Mouse (Mus musculus): ENCODE measurements around the gene Ifnab. TPM values are rescaled to one million over a fixed set of nuclear protein-coding genes. Genes with fewer than 3 reads are reported as not detected.
A peak's percentile ranks its signal among the peaks of the same experiment; 100 is the strongest.

Ifnab gene
- polyA plus RNA-seq (2015; fragmentation: Nextera tagmentation; extraction: Ambion mirVana), result not detected in 2 replicates

GRCm38 (mm10) chr4:88691259-88691658 lies at the start of gene Ifnab:
Gene Ifnab (minus strand): TSS chr4:88691359.
- DNase-seq (ENCODE audit: low spot score), result no peak

- no peak for DNase-seq (ENCODE audit: low spot score)
These were observed 47.9 kb upstream of the Ifnab start for GRCm38 (mm10) chr4:88739036-88739435.

- DNase-seq (ENCODE audit: low spot score), result peak; percentile 75
These were observed 47.3 kb upstream of the Ifnab start for GRCm38 (mm10) chr4:88738480-88738879.

GRCm38 (mm10) chr4:88727324-88727723 lies 36.2 kb upstream of the Ifnab start:
- peak; percentile 58 for DNase-seq (ENCODE audit: low spot score)

- DNase-seq (ENCODE audit: low spot score), result no peak
These were observed 35.6 kb upstream of the Ifnab start for GRCm38 (mm10) chr4:88726727-88727126.

- DNase-seq (ENCODE audit: low spot score), result no peak
These were observed 32.4 kb upstream of the Ifnab start for GRCm38 (mm10) chr4:88723497-88724090.

GRCm38 (mm10) chr4:88721791-88722721 lies 30.9 kb upstream of the Ifnab start, which contains the start of the genes Gm26566 and Klhl9:
Gene Gm26566 (plus strand): TSS chr4:88721805.
Gene Klhl9 (minus strand): TSS chr4:88722465.
- peak; percentile 89 for DNase-seq (ENCODE audit: low spot score)

GRCm38 (mm10) chr4:88718715-88719114 lies 27.6 kb upstream of the Ifnab start:
- no peak for DNase-seq (ENCODE audit: low spot score)

- no peak for DNase-seq (ENCODE audit: low spot score)
These were observed 23.9 kb upstream of the Ifnab start for GRCm38 (mm10) chr4:88715059-88715458.

- DNase-seq (ENCODE audit: low spot score), result no peak
These were observed 23.1 kb upstream of the Ifnab start for GRCm38 (mm10) chr4:88714281-88714680.

- DNase-seq (ENCODE audit: low spot score), result no peak
These were observed 16.1 kb upstream of the Ifnab start for GRCm38 (mm10) chr4:88707128-88707826.

GRCm38 (mm10) chr4:88705924-88706323 lies 14.8 kb upstream of the Ifnab start:
- no peak for DNase-seq (ENCODE audit: low spot score)

- DNase-seq (ENCODE audit: low spot score), result no peak
These were observed 8.1 kb upstream of the Ifnab start for GRCm38 (mm10) chr4:88699301-88699700.

GRCm38 (mm10) chr4:88698781-88699180 lies 7.6 kb upstream of the Ifnab start:
- no peak for DNase-seq (ENCODE audit: low spot score)

GRCm38 (mm10) chr4:88697753-88698152 lies 6.6 kb upstream of the Ifnab start:
- no peak for DNase-seq (ENCODE audit: low spot score)

GRCm38 (mm10) chr4:88697108-88697507 lies 5.9 kb upstream of the Ifnab start:
- DNase-seq (ENCODE audit: low spot score), result no peak

- DNase-seq (ENCODE audit: low spot score), result peak; percentile 76
These were observed 5.2 kb upstream of the Ifnab start for GRCm38 (mm10) chr4:88696237-88696884.

- DNase-seq (ENCODE audit: low spot score), result peak; percentile 24
These were observed 2.2 kb upstream of the Ifnab start for GRCm38 (mm10) chr4:88693392-88693791.

GRCm38 (mm10) chr4:88692537-88692936 lies 1.4 kb upstream of the Ifnab start:
- DNase-seq (ENCODE audit: low spot score), result peak; percentile 34

- DNase-seq (ENCODE audit: low spot score), result no peak
These were observed 7.3 kb downstream of the Ifnab start, which contains the start of gene Ifna2 for GRCm38 (mm10) chr4:88683812-88684211. Gene Ifna2 (minus strand): TSS chr4:88683912.

GRCm38 (mm10) chr4:88681353-88681752 lies 9.8 kb downstream of the Ifnab start:
- DNase-seq (ENCODE audit: low spot score), result no peak
